Mouse (Mus musculus) brain, embryonic 18.5 days (tissue): ENCODE results near the gene Gipc2.

Experiments used
- DNase-seq: peaks from one replicate; pipeline ENCODE4 v3.0.0-alpha.2; 2012; ENCODE audit warnings: low read depth, low spot score

Gene Gipc2

GRCm38 (mm10) chr3:152119987-152120386 lies 46.0 kb downstream of the Gipc2 start:
- no peak for DNase-seq

GRCm38 (mm10) chr3:152117941-152118340 lies 48.1 kb downstream of the Gipc2 start:
- no peak for DNase-seq

- no peak for DNase-seq
Observed at GRCm38 (mm10) chr3:152116140-152116539, 49.9 kb downstream of the Gipc2 start.

GRCm38 (mm10) chr3:152114786-152115185 lies 51.2 kb downstream of the Gipc2 start:
- no peak for DNase-seq

GRCm38 (mm10) chr3:152114222-152114621 lies 51.8 kb downstream of the Gipc2 start:
- DNase-seq: no peak

GRCm38 (mm10) chr3:152113496-152113895 lies 52.5 kb downstream of the Gipc2 start:
- no peak for DNase-seq

- DNase-seq: no peak
Observed at GRCm38 (mm10) chr3:152112664-152113063, 53.4 kb downstream of the Gipc2 start.

GRCm38 (mm10) chr3:152111482-152111881 lies 54.5 kb downstream of the Gipc2 start:
- DNase-seq: no peak

GRCm38 (mm10) chr3:152111081-152111480 lies 54.9 kb downstream of the Gipc2 start:
- no peak for DNase-seq

GRCm38 (mm10) chr3:152109260-152109587 lies 56.8 kb downstream of the Gipc2 start:
- DNase-seq: no peak

GRCm38 (mm10) chr3:152108560-152109259 lies 57.3 kb downstream of the Gipc2 start:
- no peak for DNase-seq

- DNase-seq: no peak
Observed at GRCm38 (mm10) chr3:152108003-152108395, 58.0 kb downstream of the Gipc2 start.

GRCm38 (mm10) chr3:152107149-152108002 lies 58.7 kb downstream of the Gipc2 start:
- DNase-seq: no peak

GRCm38 (mm10) chr3:152106225-152107148 lies 59.5 kb downstream of the Gipc2 start:
- DNase-seq: no peak

GRCm38 (mm10) chr3:152105341-152105740 lies 60.7 kb downstream of the Gipc2 start:
- DNase-seq: no peak

- DNase-seq: no peak
Observed at GRCm38 (mm10) chr3:152103381-152103780, 62.6 kb downstream of the Gipc2 start.

GRCm38 (mm10) chr3:152101459-152101858 lies 64.6 kb downstream of the Gipc2 start:
- no peak for DNase-seq

GRCm38 (mm10) chr3:152100119-152100818 lies 65.8 kb downstream of the Gipc2 start:
- no peak for DNase-seq

- DNase-seq: no peak
Observed at GRCm38 (mm10) chr3:152095030-152095429, 71.0 kb downstream of the Gipc2 start.

- no peak for DNase-seq
Observed at GRCm38 (mm10) chr3:152092385-152093057, 73.5 kb downstream of the Gipc2 start.

- no peak for DNase-seq
Observed at GRCm38 (mm10) chr3:152089178-152089577, 76.9 kb downstream of the Gipc2 start.
